Mouse (Mus musculus) stomach, postnatal 0 days (tissue): ENCODE data around the gene Ints13.

Experiments used
- CTCF ChIP-seq: IDR thresholded peaks from 2 replicates; pipeline ENCODE4 v1.5.1; 2016; ENCODE audit warnings: antibody characterized with exemption, low read depth, mild to moderate bottlenecking, moderate library complexity
- EP300 ChIP-seq: optimal IDR thresholded peaks from 2 replicates; pipeline ENCODE3; 2016; ENCODE audit warnings: antibody characterized with exemption

GRCm38 (mm10) chr6:146515936-146516335 is 61.7 kb downstream of the Ints13 start:
- no peak for TF ChIP-seq CTCF
- TF ChIP-seq EP300 = no peak
